Mouse (Mus musculus): ENCODE measurements around the gene Clmn.

DNA sequence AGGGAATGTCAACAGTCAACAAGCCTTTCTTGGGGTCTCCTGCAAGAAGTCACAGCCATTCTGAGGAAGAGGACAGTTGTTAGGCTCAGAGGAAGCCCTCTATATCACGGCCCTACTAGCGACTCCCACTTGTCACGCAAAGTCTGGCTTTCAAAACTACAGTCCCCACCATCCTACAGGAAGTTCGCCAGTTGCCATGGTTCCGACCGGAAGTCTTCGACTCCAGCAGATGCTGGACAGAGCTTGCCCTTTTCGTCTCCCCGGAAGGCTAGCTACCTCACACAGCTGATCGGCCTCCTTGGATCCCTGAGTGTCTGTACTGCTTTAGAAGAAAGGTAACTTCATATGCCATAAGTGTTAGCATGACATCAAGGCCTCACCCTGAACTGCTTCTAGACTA lies 7.3 kb downstream of the Clmn start:
- TF ChIP-seq CTCF (IDR thresholded peaks at IDR 0.05) = no peak
- no peak for TF ChIP-seq EP300 (IDR thresholded peaks at IDR 0.05)
